Mouse (Mus musculus) midbrain, postnatal 0 days (tissue): Measurements from ENCODE around the gene Usf3. TPM values are rescaled to one million over a fixed set of nuclear protein-coding genes. Genes with fewer than 3 reads are reported as not detected.

Source experiments
- ATAC-seq: fragments of 200-750 bp; cut with Nextera tagmentation; 2 replicates; pipeline ENCODE4 v1.8.0; 2017; ENCODE audit warnings: moderate number of reproducible peaks, mild to moderate bottlenecking, moderate TSS enrichment, moderate library complexity; ENCODE audit not compliant: low FRiP score
- DNase-seq: peaks from one replicate; pipeline ENCODE4 v3.0.0-alpha.2; 2015; ENCODE audit warnings: low spot score
- H3K27ac ChIP-seq: fragments of 300-500 bp; sonication (generic); 2 replicates; pipeline ENCODE4 v1.5.1; 2014; ENCODE audit warnings: low read depth, mild to moderate bottlenecking, low read length, mixed read lengths
- H3K27me3 ChIP-seq: fragments of 300-500 bp; sonication (generic); 2 replicates; pipeline ENCODE4 v1.6.1; 2014; ENCODE audit warnings: low read length, control low read depth, mixed read lengths; ENCODE audit not compliant: insufficient read depth
- H3K36me3 ChIP-seq: fragments of 300-500 bp; sonication (generic); 2 replicates; pipeline ENCODE4 v1.6.1; 2014; ENCODE audit warnings: low read length, control low read depth, mixed read lengths; ENCODE audit not compliant: insufficient read depth
- H3K4me1 ChIP-seq: fragments of 300-500 bp; sonication (generic); 2 replicates; pipeline ENCODE4 v1.6.1; 2014; ENCODE audit warnings: mild to moderate bottlenecking, control low read depth, antibody characterized with exemption, low read length, mixed read lengths; ENCODE audit not compliant: insufficient read depth
- H3K4me2 ChIP-seq: fragments of 300-500 bp; sonication (generic); 2 replicates; pipeline ENCODE4 v1.6.1; 2014; ENCODE audit warnings: low read depth, mild to moderate bottlenecking, low read length, mixed read lengths; ENCODE audit not compliant: poor library complexity, severe bottlenecking
- H3K4me3 ChIP-seq: fragments of 300-500 bp; sonication (generic); 2 replicates; pipeline ENCODE4 v1.5.1; 2014; ENCODE audit warnings: low read depth, mild to moderate bottlenecking, low read length, moderate library complexity
- H3K9ac ChIP-seq: fragments of 300-500 bp; sonication (generic); replicated peaks from 2 replicates; pipeline ENCODE4 v1.6.1; 2014; ENCODE audit warnings: mild to moderate bottlenecking, low read length, moderate library complexity, mixed read lengths; ENCODE audit not compliant: poor library complexity, severe bottlenecking
- H3K9me3 ChIP-seq: fragments of 300-500 bp; sonication (generic); 2 replicates; pipeline ENCODE4 v1.6.1; 2016; ENCODE audit warnings: low read length, control low read depth
- CTCF ChIP-seq: IDR thresholded peaks from 2 replicates; pipeline ENCODE4 v1.5.1; 2016; ENCODE audit warnings: antibody characterized with exemption, mild to moderate bottlenecking
- WGBS: fragments of 180-500 bp; shearing (Covaris S2); extraction: QIAGEN DNeasy Blood & Tissue Kit; methylation state at CpG from one replicate; pipeline ENCODE4 v1.1.7; 2014; 5-methylcytosine and 5-hydroxymethylcytosine counted together
- polyA plus RNA-seq: library from polyadenylated mRNA; unstranded; fragments of >200 nt; fragmentation: Nextera tagmentation; extraction: Ambion mirVana; gene quantifications from 2 replicates; pipeline ENCODE4 v1.2.1, GENCODE M21; 2015
- total RNA-seq: library from RNA; depleted of rRNA; stranded (reverse); fragments of >200 nt; gene quantifications from 2 replicates; pipeline ENCODE4 v1.2.3, GENCODE M21; 2014

Gene Usf3
- total and polyA plus RNA-seq, 2 experiments from 2014 or later: 1.5 to 12.0 TPM

GRCm38 (mm10) chr16:44249985-44250384, 76.9 kb downstream of the Usf3 start:
- Histone ChIP-seq H3K4me1 (no peaks in the 10 kb centered on the region), H3K27me3 (no peaks in the 10 kb centered on the region), H3K9ac (no peak overlapping the region), H3K4me3 (no peak overlapping the region), H3K36me3 (no peaks in the 10 kb centered on the region), H3K4me2 (no peak overlapping the region), H3K9me3 (no peaks in the 10 kb centered on the region), H3K27ac (no peak overlapping the region)
- 92% methylated on average over 10 of the region's 10 CpGs for WGBS
- ATAC-seq (no peak), DNase-seq (no peak)
- no peak for TF ChIP-seq CTCF

DNA sequence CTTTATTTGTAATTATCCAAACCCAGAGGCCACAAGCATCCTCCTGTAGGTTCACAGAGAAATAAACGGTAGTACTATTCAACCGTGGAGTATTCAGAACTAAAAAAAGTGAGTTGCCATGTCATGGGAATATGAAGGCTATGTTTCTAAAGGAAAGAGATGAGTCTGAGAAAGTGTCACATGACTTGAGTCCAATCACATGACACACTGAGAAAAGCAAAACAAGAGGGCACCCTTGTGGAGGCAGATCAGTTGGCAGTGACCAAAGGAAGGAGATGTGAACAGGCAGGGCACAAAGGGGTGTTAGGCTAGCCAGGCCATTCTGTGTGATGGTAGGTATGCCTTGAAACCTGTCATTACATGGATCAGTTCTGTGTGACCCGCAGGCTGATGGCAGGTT, 79.7 kb downstream of the Usf3 start:
- no peak for TF ChIP-seq CTCF
- no peak for ATAC-seq
- H3K4me1 ChIP-seq: no peaks in the 10 kb centered on the region
- DNase-seq: no peak
- no peaks in the 10 kb centered on the region for H3K9me3 ChIP-seq
- H3K4me3 ChIP-seq: no peak overlapping the region
- H3K27me3 ChIP-seq: no peaks in the 10 kb centered on the region
- no peak overlapping the region for H3K27ac ChIP-seq
- 89% methylated on average over 3 of the region's 3 CpGs for whole genome bisulfite sequencing
- H3K36me3 ChIP-seq: no peaks in the 10 kb centered on the region
- no peak overlapping the region for H3K4me2 ChIP-seq
- no peak overlapping the region for H3K9ac ChIP-seq

DNA sequence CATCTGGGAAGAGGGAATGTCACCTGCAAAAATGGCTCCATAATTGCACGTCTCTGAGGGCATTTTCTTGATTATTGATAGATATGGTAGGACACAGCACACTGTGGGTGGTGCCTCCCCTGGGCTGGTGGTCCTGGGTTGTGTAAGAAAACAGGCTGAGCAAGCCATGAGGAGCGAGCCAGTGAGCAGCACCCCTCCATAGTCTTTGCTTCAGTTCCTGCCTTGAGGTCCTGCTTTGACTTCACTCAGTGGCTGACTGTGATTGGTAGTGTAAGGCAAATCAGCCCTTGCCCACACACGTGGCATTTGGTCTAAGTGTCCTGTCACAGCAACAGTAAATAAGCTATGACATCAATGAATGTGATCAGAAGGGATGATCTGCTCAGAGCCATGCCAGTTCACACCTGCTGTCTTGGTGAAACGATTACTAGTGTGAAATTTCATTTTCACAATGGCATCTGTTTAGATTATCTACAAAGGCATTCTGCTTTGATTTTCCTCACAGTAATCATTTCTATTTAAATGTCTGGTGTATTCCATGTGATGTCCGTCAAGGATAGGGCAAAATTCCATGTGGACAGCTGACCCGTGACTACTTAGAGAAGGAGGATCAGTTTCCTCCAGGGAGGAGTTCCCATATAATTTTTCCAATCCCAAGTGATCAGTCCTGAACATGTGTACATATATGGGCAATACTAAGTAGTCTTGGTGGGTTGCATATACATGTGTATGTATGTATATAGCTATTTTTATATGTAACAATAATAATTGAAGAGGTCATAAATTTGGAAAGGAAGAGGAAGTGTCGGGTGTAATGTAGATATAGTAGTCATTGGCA, 81.0 kb downstream of the Usf3 start:
- Histone ChIP-seq H3K27ac (no peak overlapping the region), H3K4me1 (no peaks in the 10 kb centered on the region), H3K27me3 (no peaks in the 10 kb centered on the region), H3K9ac (no peak overlapping the region), H3K4me3 (no peak overlapping the region), H3K36me3 (no peaks in the 10 kb centered on the region), H3K4me2 (no peak overlapping the region), H3K9me3 (no peaks in the 10 kb centered on the region)
- ATAC-seq (no peak), DNase-seq (peak; percentile 28)
- 76% methylated on average over 7 of the region's 7 CpGs for WGBS
- TF ChIP-seq CTCF: no peak

GRCm38 (mm10) chr16:44254698-44255097, 81.7 kb downstream of the Usf3 start:
- peak; percentile 84 for DNase-seq
- Histone ChIP-seq H3K4me1 (no peaks in the 10 kb centered on the region), H3K4me3 (no peak overlapping the region)

GRCm38 (mm10) chr16:44257476-44257875, 84.4 kb downstream of the Usf3 start:
- WGBS: 81% methylated on average over 3 of the region's 3 CpGs
- Histone ChIP-seq H3K27ac (no peak overlapping the region), H3K27me3 (no peaks in the 10 kb centered on the region), H3K4me2 (no peak overlapping the region), H3K9me3 (no peaks in the 10 kb centered on the region), H3K4me3 (no peak overlapping the region), H3K4me1 (no peaks in the 10 kb centered on the region), H3K36me3 (no peaks in the 10 kb centered on the region), H3K9ac (no peak overlapping the region)
- no peak for ATAC-seq
- no peak for TF ChIP-seq CTCF
- no peak for DNase-seq

More at GRCm38 (mm10) chr16:44254698-44255097, 81.7 kb downstream of the Usf3 start:
- no peak for TF ChIP-seq CTCF
- no peak overlapping the region for H3K4me2 ChIP-seq
- no peaks in the 10 kb centered on the region for H3K36me3 ChIP-seq
- 78% methylated on average over 7 of the region's 7 CpGs for WGBS
- no peak overlapping the region for H3K27ac ChIP-seq
- ATAC-seq: no peak; the same call in 1 of the 2 replicates
- no peaks in the 10 kb centered on the region for H3K9me3 ChIP-seq
- H3K9ac ChIP-seq: no peak overlapping the region
- no peaks in the 10 kb centered on the region for H3K27me3 ChIP-seq

DNA sequence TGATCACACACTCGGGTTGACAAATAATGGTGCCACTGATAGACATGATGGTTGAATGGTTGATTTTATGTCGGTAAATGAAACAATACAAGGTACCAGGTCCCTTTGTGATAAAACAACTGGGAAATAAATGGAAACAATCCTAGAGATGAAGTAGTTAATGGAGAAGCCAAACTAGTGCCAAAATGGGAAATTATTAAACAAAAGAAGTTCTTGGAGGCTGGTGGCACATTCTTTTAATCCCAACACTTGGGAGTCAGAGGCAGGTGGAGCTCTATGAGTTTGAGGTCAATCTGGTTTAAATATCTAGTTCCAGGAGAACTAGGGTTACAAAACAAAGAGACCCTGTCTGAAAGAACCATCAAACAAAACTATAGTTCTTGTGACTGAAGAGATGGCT, 91.9 kb downstream of the Usf3 start:
- H3K36me3 ChIP-seq: no peaks in the 10 kb centered on the region
- no peak overlapping the region for H3K9ac ChIP-seq
- no peak for ATAC-seq
- whole genome bisulfite sequencing: 65% methylated on average over 2 of the region's 2 CpGs
- H3K27me3 ChIP-seq: no peaks in the 10 kb centered on the region
- no peaks in the 10 kb centered on the region for H3K9me3 ChIP-seq
- H3K4me1 ChIP-seq: no peaks in the 10 kb centered on the region
- no peak overlapping the region for H3K4me2 ChIP-seq
- no peak overlapping the region for H3K4me3 ChIP-seq
- no peak overlapping the region for H3K27ac ChIP-seq
- DNase-seq: no peak
- TF ChIP-seq CTCF: no peak
